Mouse (Mus musculus): Measurements from ENCODE around the gene Sh3gl2.

GRCm38 (mm10) chr4:85677621-85678020, 472.7 kb downstream of the Sh3gl2 start:
- TF ChIP-seq CTCF (IDR thresholded peaks at IDR 0.05; ENCODE audit: borderline replicate concordance, extremely low read depth, insufficient read depth, insufficient read length): no peak
- no peak for TF ChIP-seq POLR2A (IDR thresholded peaks at IDR 0.05; ENCODE audit: borderline replicate concordance, extremely low read depth, insufficient read depth, insufficient read length, poor library complexity, severe bottlenecking)
